Mouse (Mus musculus): Measurements from ENCODE around the gene Fbxo40.

- TF ChIP-seq POLR2A (IDR thresholded peaks at IDR 0.05; ENCODE audit: low read depth, low read length) (no peak), CTCF (IDR thresholded peaks at IDR 0.05; ENCODE audit: extremely low read depth, insufficient read depth, insufficient read length, insufficient replicate concordance) (no peak)
These were observed 71.8 kb downstream of the Fbxo40 start for GRCm38 (mm10) chr16:36918505-36918904.

All from spleen, adult 2 months (tissue).